Mouse (Mus musculus) kidney, adult 2 months (tissue): Measurements from ENCODE around the gene Lmo7. TPM values are rescaled to one million over a fixed set of nuclear protein-coding genes. Genes with fewer than 3 reads are reported as not detected.

Experiments
- DNase-seq: peaks from one replicate; pipeline ENCODE4 v3.0.0; 2021
- H3K27ac ChIP-seq: fragments of 200-500 bp; 2 replicates; pipeline ENCODE4 v1.5.1; 2012; ENCODE audit warnings: low read depth, low read length, control low read depth, inconsistent platforms; ENCODE audit not compliant: insufficient read depth
- H3K27me3 ChIP-seq: fragments of 200-500 bp; replicated peaks from 2 replicates; pipeline ENCODE4 v1.6.1; 2012; ENCODE audit warnings: mild to moderate bottlenecking, moderate library complexity, low read length, inconsistent platforms; ENCODE audit not compliant: control insufficient read depth, insufficient read depth
- H3K36me3 ChIP-seq: fragments of 200-500 bp; 2 replicates; pipeline ENCODE4 v1.6.1; 2012; ENCODE audit warnings: mild to moderate bottlenecking, moderate library complexity, low read length, inconsistent platforms; ENCODE audit not compliant: control insufficient read depth, insufficient read depth
- H3K4me1 ChIP-seq: fragments of 200-500 bp; 2 replicates; pipeline ENCODE4 v1.6.1; 2011; ENCODE audit warnings: low read length; ENCODE audit not compliant: control insufficient read depth, insufficient read depth
- H3K4me3 ChIP-seq: fragments of 200-500 bp; 2 replicates; pipeline ENCODE4 v1.5.1; 2011; ENCODE audit warnings: mild to moderate bottlenecking, low read depth, low read length, control low read depth; ENCODE audit not compliant: insufficient read depth
- CTCF ChIP-seq: fragments of 200-500 bp; conservative IDR thresholded peaks from 2 replicates; pipeline ENCODE4 v1.5.1; 2011; ENCODE audit warnings: low read depth, mild to moderate bottlenecking, control low read depth, low read length, moderate library complexity, mixed read lengths; ENCODE audit not compliant: insufficient read depth, insufficient read length
- POLR2A ChIP-seq: fragments of 200-500 bp; IDR thresholded peaks from one replicate; pipeline ENCODE4 v1.6.1; 2011; ENCODE audit warnings: low read depth, low read length, control low read depth
- WGBS: fragments of 180-500 bp; shearing (Covaris S2); methylation state at CpG from one replicate; pipeline ENCODE4 v1.1.7; 2018; 5-methylcytosine and 5-hydroxymethylcytosine counted together
- polyA plus RNA-seq: library from polyadenylated mRNA; depleted of rRNA; stranded (reverse); fragments of >200 nt; gene quantifications from 2 replicates; pipeline ENCODE4 v1.2.3, GENCODE M21; 2012

The Lmo7 gene
- polyA plus RNA-seq, 1 experiment = 40.0 TPM

- Histone ChIP-seq H3K27ac (no peak overlapping the region), H3K27me3 (no peaks in the 10 kb centered on the region), H3K36me3 (no peaks in the 10 kb centered on the region), H3K4me1 (peaks cover 11% of the 10 kb centered on the region; the same call in 1 of the 2 replicates), H3K4me3 (no peak overlapping the region)
- DNase-seq = no peak
- WGBS = 90% methylated on average over 10 of the region's 10 CpGs
- TF ChIP-seq POLR2A (no peak), CTCF (no peak)
Observed at GRCm38 (mm10) chr14:101780016-101780415, 50.3 kb downstream of the Lmo7 start.

- Histone ChIP-seq H3K27me3 (no peaks in the 10 kb centered on the region), H3K4me3 (no peak overlapping the region), H3K36me3 (no peaks in the 10 kb centered on the region), H3K4me1 (peaks cover 6% of the 10 kb centered on the region; the same call in 1 of the 2 replicates), H3K27ac (no peak overlapping the region)
- no peak for DNase-seq
- 71% methylated on average over 11 of the region's 11 CpGs for WGBS
- TF ChIP-seq POLR2A (no peak), CTCF (no peak)
Observed at GRCm38 (mm10) chr14:101781219-101781618, 51.5 kb downstream of the Lmo7 start.

DNA sequence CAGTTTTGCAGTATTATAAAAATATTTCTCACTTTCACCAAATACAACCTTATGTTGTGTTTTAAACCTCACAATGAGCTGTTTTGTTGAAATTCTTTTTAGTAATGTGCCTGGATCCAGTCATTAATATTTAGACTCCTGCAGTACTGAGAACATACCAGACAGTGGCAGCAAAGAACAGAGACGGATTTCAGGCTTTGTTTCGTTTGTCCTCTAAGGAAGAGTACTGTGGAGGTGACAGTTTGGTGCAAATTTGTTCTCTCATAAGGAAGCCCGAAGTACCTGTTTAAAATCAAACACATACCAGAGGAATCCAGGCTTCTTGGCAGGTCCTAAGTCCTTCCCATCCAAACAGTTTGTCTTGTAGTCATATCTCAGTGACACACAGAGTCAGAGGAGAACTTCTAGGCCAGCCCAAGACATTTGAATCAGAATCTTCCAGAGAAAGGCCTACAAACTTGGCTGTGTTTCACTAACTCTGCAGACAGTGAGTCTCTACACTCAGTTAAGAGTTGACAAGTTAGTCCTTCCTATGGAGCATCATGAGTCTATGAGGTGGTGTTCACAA, 52.3 kb downstream of the Lmo7 start:
- 9% methylated on average over 3 of the region's 3 CpGs for WGBS
- peaks cover 4% of the 10 kb centered on the region; the same call in 1 of the 2 replicates for H3K4me1 ChIP-seq
- H3K36me3 ChIP-seq = no peaks in the 10 kb centered on the region
- no peaks in the 10 kb centered on the region for H3K27me3 ChIP-seq
- H3K4me3 ChIP-seq = no peak overlapping the region
- H3K27ac ChIP-seq = peak overlapping the region; percentile 59; the same call in 1 of the 2 replicates
- DNase-seq = peak; percentile 63
- TF ChIP-seq POLR2A = no peak
- peak; percentile 55 for TF ChIP-seq CTCF

DNA sequence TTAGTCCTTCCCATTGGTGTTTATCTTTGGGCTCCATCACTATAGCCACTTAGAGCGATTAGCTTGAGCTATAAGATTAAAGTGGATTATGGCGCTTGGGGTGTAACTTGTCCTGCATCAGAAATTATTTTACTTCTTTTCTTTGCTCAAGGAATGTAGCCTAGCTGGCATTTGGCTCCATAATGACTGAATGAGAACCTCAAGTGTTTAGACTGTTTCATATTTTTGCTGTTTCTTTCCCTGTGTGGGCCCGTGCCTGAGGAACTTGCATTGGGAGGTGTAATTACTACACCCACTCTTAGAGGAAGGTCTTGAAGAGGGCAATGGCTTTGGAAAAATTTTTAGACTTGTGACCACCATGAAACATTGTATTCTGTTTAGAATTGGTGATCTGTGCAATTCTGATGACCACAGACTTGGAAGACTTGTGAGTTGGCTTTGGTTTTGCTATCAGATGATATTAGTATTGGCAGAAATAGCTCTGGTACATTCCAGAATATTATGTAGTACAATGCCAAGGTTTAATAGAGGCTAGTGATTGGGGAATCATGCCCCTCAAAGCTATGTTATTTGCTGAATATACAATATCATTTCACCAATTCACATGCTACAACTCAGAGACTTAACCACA, 54.7 kb downstream of the Lmo7 start:
- DNase-seq = no peak
- H3K36me3 ChIP-seq = no peaks in the 10 kb centered on the region
- TF ChIP-seq CTCF (no peak), POLR2A (no peak)
- 87% methylated on average over 3 of the region's 3 CpGs for WGBS
- H3K27me3 ChIP-seq = no peaks in the 10 kb centered on the region
- no peak overlapping the region for H3K27ac ChIP-seq
- H3K4me3 ChIP-seq = no peak overlapping the region
- H3K4me1 ChIP-seq = peaks cover 8% of the 10 kb centered on the region; the same call in 1 of the 2 replicates

DNA sequence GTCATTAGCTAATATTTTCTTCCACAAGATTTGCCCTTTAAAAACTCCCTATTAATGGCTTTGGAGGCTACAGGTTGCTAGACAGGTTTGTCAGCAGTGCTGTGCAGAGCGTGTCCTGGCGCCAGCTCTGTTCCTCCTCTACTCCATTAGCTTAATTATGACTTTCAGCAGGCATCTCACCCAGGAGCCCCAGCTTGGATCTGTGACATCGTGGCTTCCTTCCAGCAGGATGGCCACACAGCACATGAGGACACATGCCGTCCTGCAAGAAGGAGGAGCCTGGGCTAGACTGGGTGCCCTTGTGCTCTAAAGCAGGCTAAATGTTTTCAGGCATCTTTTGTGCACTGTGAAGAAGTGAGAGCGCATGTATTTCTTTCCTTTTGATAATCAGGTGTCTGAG, 58.1 kb downstream of the Lmo7 start:
- 34% methylated on average over 5 of the region's 5 CpGs for WGBS
- Histone ChIP-seq H3K27me3 (no peaks in the 10 kb centered on the region), H3K36me3 (no peaks in the 10 kb centered on the region), H3K27ac (peak overlapping the region; percentile 28), H3K4me3 (no peak overlapping the region), H3K4me1 (peaks cover 4% of the 10 kb centered on the region; the same call in 1 of the 2 replicates)
- TF ChIP-seq POLR2A (no peak), CTCF (no peak)
- DNase-seq = peak; percentile 76

DNA sequence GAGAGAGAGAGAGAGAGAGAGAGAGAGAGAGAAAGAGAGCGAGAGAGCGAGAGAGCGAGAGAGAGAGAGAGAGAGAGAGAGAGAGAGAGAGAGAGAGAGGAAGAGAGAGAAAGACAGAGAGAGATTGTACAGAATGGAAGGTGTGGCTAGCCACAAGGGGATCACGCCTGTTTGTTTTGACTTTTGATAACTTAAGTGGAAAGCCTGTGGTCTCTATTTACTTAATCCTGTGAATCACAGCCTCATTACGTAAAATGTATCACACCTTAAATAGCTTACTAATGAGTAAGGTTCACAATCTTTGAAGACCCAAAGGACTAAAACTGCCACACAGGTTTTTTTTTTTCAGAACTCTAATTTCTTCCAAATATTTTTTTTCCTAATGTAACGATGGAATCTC, 58.7 kb downstream of the Lmo7 start:
- no peak for TF ChIP-seq POLR2A
- TF ChIP-seq CTCF = no peak
- no peaks in the 10 kb centered on the region for H3K27me3 ChIP-seq
- 73% methylated on average over 6 of the region's 6 CpGs for WGBS

GRCm38 (mm10) chr14:101794553-101795177, 64.9 kb downstream of the Lmo7 start:
- H3K4me3 ChIP-seq = no peak overlapping the region
- peak overlapping the region; percentile 93 for H3K27ac ChIP-seq
- TF ChIP-seq POLR2A (no peak), CTCF (no peak)
- peaks cover 14% of the 10 kb centered on the region; the same call in 1 of the 2 replicates for H3K4me1 ChIP-seq
- H3K36me3 ChIP-seq = no peaks in the 10 kb centered on the region; the same call in none of the 2 replicates
- H3K27me3 ChIP-seq = no peaks in the 10 kb centered on the region
- 81% methylated on average over 10 of the region's 10 CpGs for WGBS
- DNase-seq = no peak

More for the DNA sequence above, 58.7 kb downstream of the Lmo7 start:
- no peak overlapping the region for H3K4me3 ChIP-seq
- peaks cover 4% of the 10 kb centered on the region; the same call in 1 of the 2 replicates for H3K4me1 ChIP-seq
- no peak for DNase-seq
- H3K36me3 ChIP-seq = no peaks in the 10 kb centered on the region
- H3K27ac ChIP-seq = no peak overlapping the region
